Mouse (Mus musculus) CH12.LX (cell line): ENCODE measurements around the gene Srrm3.
A peak's percentile ranks its signal among the peaks of the same experiment; 100 is the strongest.

ENCODE experiments used
- CHD2 ChIP-seq: IDR thresholded peaks from 2 replicates; pipeline ENCODE4 v1.6.1; 2011; ENCODE audit warnings: low read length, improper control_type of control experiment
- CTCF ChIP-seq, 2 experiments: IDR thresholded peaks in 1 of 2; conservative IDR thresholded peaks in 1 of 2; 2 replicates each; pipeline ENCODE4 v1.5.1; 2011 to 2012; ENCODE audit warnings: low read depth in 2 of 2, low read length in 2 of 2, improper control_type of control experiment in 1 of 2, inconsistent platforms in 1 of 2, mild to moderate bottlenecking in 1 of 2, moderate library complexity in 1 of 2
- EP300 ChIP-seq: IDR thresholded peaks from 2 replicates; pipeline ENCODE4 v1.6.1; 2011; ENCODE audit warnings: low read length, improper control_type of control experiment
- ETS1 ChIP-seq: conservative IDR thresholded peaks from 2 replicates; pipeline ENCODE4 v1.6.1; 2012; ENCODE audit warnings: low read depth, mild to moderate bottlenecking, inconsistent platforms, low read length, improper control_type of control experiment, moderate library complexity
- KAT2A ChIP-seq: IDR thresholded peaks from 2 replicates; pipeline ENCODE4 v1.6.1; 2012; ENCODE audit warnings: low read length, improper control_type of control experiment, inconsistent platforms; ENCODE audit not compliant: insufficient replicate concordance
- MYC ChIP-seq: IDR thresholded peaks from 2 replicates; pipeline ENCODE4 v1.6.1; 2011; ENCODE audit warnings: low read depth, mild to moderate bottlenecking, improper control_type of control experiment, low read length
- SIN3A ChIP-seq: IDR thresholded peaks from 2 replicates; pipeline ENCODE4 v1.6.1; 2012; ENCODE audit warnings: low read length, improper control_type of control experiment, inconsistent platforms
- USF1 ChIP-seq: IDR thresholded peaks from 2 replicates; pipeline ENCODE4 v1.6.1; 2014; ENCODE audit warnings: low read depth, mild to moderate bottlenecking, inconsistent platforms, low read length, improper control_type of control experiment
- ZNF384 ChIP-seq: IDR thresholded peaks from 2 replicates; pipeline ENCODE4 v1.6.1; 2012; ENCODE audit warnings: low read depth, low read length, improper control_type of control experiment, inconsistent platforms

DNA sequence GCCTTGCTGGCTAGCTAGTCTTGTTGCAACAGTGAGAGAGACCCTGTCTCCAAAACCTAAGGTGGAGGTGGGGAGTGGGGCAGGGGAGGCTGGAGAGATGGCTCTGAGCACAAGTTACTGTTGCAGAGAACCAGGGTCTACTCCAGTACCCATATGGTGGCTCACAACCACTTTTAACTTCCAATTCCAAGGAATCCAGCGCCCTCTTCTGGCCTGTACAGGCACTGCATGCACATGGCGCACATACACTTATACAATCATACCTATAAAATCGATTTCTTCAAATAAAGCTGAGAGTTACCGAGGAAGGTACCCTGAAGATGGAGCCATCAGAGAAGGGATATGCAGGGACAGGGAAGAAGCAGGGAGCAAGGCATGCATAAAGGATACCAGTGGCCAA lies 40.8 kb downstream of the Srrm3 start:
- no peak for TF ChIP-seq EP300
- no peak for TF ChIP-seq KAT2A
- TF ChIP-seq ETS1: no peak
- TF ChIP-seq ZNF384: no peak
- TF ChIP-seq USF1: no peak
- TF ChIP-seq SIN3A: no peak
- no peak for TF ChIP-seq CHD2
- TF ChIP-seq CTCF (conservative IDR thresholded peaks at IDR 0.05 in 1 of 2, IDR thresholded peaks at IDR 0.05 in 1 of 2; ENCODE audit: low read depth in 2 of 2, low read length in 2 of 2): peak; percentile 32 to 37; a peak in 3 of 4 replicates
- no peak for TF ChIP-seq MYC
